Comparison of ENCODE assay signal across 1 mouse cellular context in the genomic region with DNA sequence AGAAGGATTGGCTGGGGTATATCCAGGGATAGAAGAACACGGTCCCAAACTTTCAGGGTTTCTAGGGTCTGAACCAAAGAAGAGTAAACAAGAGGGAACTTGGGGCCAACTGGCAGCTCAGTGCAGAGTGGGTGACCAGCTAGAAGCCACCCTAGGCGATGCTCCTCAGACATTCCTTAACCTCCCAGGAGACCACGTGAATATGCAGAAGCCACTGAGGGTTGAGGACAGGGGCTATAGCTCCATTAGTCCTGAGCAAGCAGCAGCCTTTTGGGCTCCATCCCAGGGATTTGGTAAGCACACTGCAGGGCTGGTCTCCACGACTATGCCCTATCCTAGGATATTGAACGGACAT.
TF ChIP-seq lines count a peak whose summit lies in the region.

No protein-coding gene starts in this region.

TF ChIP-seq in CH12.LX, 34 proteins besides CTCF, POLR2A, EP300 and RAD21:
- TF ChIP-seq MXI1 (IDR thresholded peaks at IDR 0.05; ENCODE audit: low read depth, low read length) (no peak), KAT2A (IDR thresholded peaks at IDR 0.05; ENCODE audit: insufficient replicate concordance, low read length) (no peak), SIN3A (IDR thresholded peaks at IDR 0.05; ENCODE audit: low read length) (0 out of 2 replicates have a peak, but pooled peaks have one; percentile 31), SMC3 (IDR thresholded peaks at IDR 0.05; ENCODE audit: low read depth, low read length) (no peak)
